Mouse (Mus musculus) megakaryocyte, embryonic 14.5 days (primary cell): ENCODE results near the gene Smarcb1.

Experiments used
- FLI1 ChIP-seq: IDR thresholded peaks from 2 replicates; pipeline ENCODE4 v1.6.1; 2012; ENCODE audit warnings: low read length, inconsistent platforms, mixed read lengths
- GATA1 ChIP-seq: IDR thresholded peaks from 3 replicates; pipeline ENCODE4 v1.6.1; 2012; ENCODE audit warnings: mixed read lengths, low read length, inconsistent platforms, borderline replicate concordance

DNA sequence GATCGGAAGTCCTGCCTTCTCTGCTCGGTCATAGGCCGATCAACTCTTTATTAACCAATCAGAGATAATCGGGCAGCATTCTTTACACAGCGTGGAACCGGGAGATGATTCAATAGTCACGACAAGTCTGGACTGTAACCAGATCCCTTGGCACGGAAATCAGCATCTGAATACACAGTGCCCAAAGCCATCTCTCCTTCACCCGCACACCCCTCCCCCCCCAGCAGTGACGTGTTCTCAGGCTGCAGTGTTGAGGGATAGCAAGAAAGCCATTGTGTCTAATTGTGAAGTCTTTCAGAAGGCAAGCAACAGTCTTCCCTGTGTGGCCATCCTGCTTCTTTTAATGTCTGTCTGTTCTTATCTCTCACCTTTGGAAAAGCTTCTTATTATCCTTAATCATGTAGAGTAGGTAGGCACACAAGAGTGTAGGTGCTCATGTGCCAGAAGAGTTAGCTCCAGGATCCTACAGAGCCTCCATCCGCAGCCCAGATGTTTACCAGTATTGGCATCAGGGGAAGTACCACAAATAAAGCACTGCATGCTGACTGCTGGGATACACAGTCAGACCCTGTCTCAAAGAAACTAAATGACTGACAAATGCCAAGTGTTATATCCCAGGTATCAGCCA, 48.4 kb downstream of the Smarcb1 start:
- no peak for TF ChIP-seq FLI1
- TF ChIP-seq GATA1: no peak
